Mouse (Mus musculus): Measurements from ENCODE around the gene Cd5. TPM values are rescaled to one million over a fixed set of nuclear protein-coding genes. Genes with fewer than 3 reads are reported as not detected.

The Cd5 gene
- polyA plus RNA-seq, 1 experiment = 0.16 TPM

GRCm38 (mm10) chr19:10757526-10757925 lies 18.7 kb upstream of the Cd5 start:
- DNase-seq (ENCODE audit: low read depth) = no peak
- TF ChIP-seq POLR2A (IDR thresholded peaks at IDR 0.05; ENCODE audit: borderline replicate concordance, extremely low read depth, insufficient read depth, insufficient read length, poor library complexity, severe bottlenecking) = no peak

GRCm38 (mm10) chr19:10757125-10757524 lies 18.3 kb upstream of the Cd5 start:
- TF ChIP-seq POLR2A (IDR thresholded peaks at IDR 0.05; ENCODE audit: borderline replicate concordance, extremely low read depth, insufficient read depth, insufficient read length, poor library complexity, severe bottlenecking) (no peak), CTCF (IDR thresholded peaks at IDR 0.05; ENCODE audit: borderline replicate concordance, extremely low read depth, insufficient read depth, insufficient read length) (no peak)
- DNase-seq (ENCODE audit: low read depth) = no peak

- TF ChIP-seq POLR2A (IDR thresholded peaks at IDR 0.05; ENCODE audit: borderline replicate concordance, extremely low read depth, insufficient read depth, insufficient read length, poor library complexity, severe bottlenecking) (no peak), CTCF (IDR thresholded peaks at IDR 0.05; ENCODE audit: borderline replicate concordance, extremely low read depth, insufficient read depth, insufficient read length) (no peak)
- DNase-seq (ENCODE audit: low read depth) = no peak
These were observed 13.8 kb upstream of the Cd5 start for GRCm38 (mm10) chr19:10752646-10753045.

- no peak for DNase-seq (ENCODE audit: low read depth)
- TF ChIP-seq CTCF (IDR thresholded peaks at IDR 0.05; ENCODE audit: borderline replicate concordance, extremely low read depth, insufficient read depth, insufficient read length) = no peak
- TF ChIP-seq POLR2A (IDR thresholded peaks at IDR 0.05; ENCODE audit: borderline replicate concordance, extremely low read depth, insufficient read depth, insufficient read length, poor library complexity, severe bottlenecking) = no peak
These were observed 13.3 kb upstream of the Cd5 start for GRCm38 (mm10) chr19:10752106-10752505.

- DNase-seq (ENCODE audit: low read depth) = no peak
- TF ChIP-seq POLR2A (IDR thresholded peaks at IDR 0.05; ENCODE audit: borderline replicate concordance, extremely low read depth, insufficient read depth, insufficient read length, poor library complexity, severe bottlenecking) (no peak), CTCF (IDR thresholded peaks at IDR 0.05; ENCODE audit: borderline replicate concordance, extremely low read depth, insufficient read depth, insufficient read length) (no peak)
These were observed 12.8 kb upstream of the Cd5 start for GRCm38 (mm10) chr19:10751607-10752006.

- no peak for DNase-seq (ENCODE audit: low read depth)
- TF ChIP-seq POLR2A (IDR thresholded peaks at IDR 0.05; ENCODE audit: borderline replicate concordance, extremely low read depth, insufficient read depth, insufficient read length, poor library complexity, severe bottlenecking) (no peak), CTCF (IDR thresholded peaks at IDR 0.05; ENCODE audit: borderline replicate concordance, extremely low read depth, insufficient read depth, insufficient read length) (no peak)
These were observed 11.4 kb upstream of the Cd5 start for GRCm38 (mm10) chr19:10750161-10750560.

GRCm38 (mm10) chr19:10749295-10749694 lies 10.5 kb upstream of the Cd5 start:
- no peak for TF ChIP-seq CTCF (IDR thresholded peaks at IDR 0.05; ENCODE audit: borderline replicate concordance, extremely low read depth, insufficient read depth, insufficient read length)
- no peak for DNase-seq (ENCODE audit: low read depth)

GRCm38 (mm10) chr19:10748401-10749102 lies 9.8 kb upstream of the Cd5 start:
- no peak for DNase-seq (ENCODE audit: low read depth)
- no peak for TF ChIP-seq POLR2A (IDR thresholded peaks at IDR 0.05; ENCODE audit: borderline replicate concordance, extremely low read depth, insufficient read depth, insufficient read length, poor library complexity, severe bottlenecking)
- no peak for TF ChIP-seq CTCF (IDR thresholded peaks at IDR 0.05; ENCODE audit: borderline replicate concordance, extremely low read depth, insufficient read depth, insufficient read length)

GRCm38 (mm10) chr19:10747718-10748117 lies 8.9 kb upstream of the Cd5 start:
- TF ChIP-seq CTCF (IDR thresholded peaks at IDR 0.05; ENCODE audit: borderline replicate concordance, extremely low read depth, insufficient read depth, insufficient read length) (no peak), POLR2A (IDR thresholded peaks at IDR 0.05; ENCODE audit: borderline replicate concordance, extremely low read depth, insufficient read depth, insufficient read length, poor library complexity, severe bottlenecking) (no peak)
- no peak for DNase-seq (ENCODE audit: low read depth)

GRCm38 (mm10) chr19:10747182-10747581 lies 8.4 kb upstream of the Cd5 start:
- DNase-seq (ENCODE audit: low read depth) = no peak
- TF ChIP-seq CTCF (IDR thresholded peaks at IDR 0.05; ENCODE audit: borderline replicate concordance, extremely low read depth, insufficient read depth, insufficient read length) = no peak
- no peak for TF ChIP-seq POLR2A (IDR thresholded peaks at IDR 0.05; ENCODE audit: borderline replicate concordance, extremely low read depth, insufficient read depth, insufficient read length, poor library complexity, severe bottlenecking)

- DNase-seq (ENCODE audit: low read depth) = no peak
- no peak for TF ChIP-seq CTCF (IDR thresholded peaks at IDR 0.05; ENCODE audit: borderline replicate concordance, extremely low read depth, insufficient read depth, insufficient read length)
- TF ChIP-seq POLR2A (IDR thresholded peaks at IDR 0.05; ENCODE audit: borderline replicate concordance, extremely low read depth, insufficient read depth, insufficient read length, poor library complexity, severe bottlenecking) = no peak
These were observed 3.8 kb upstream of the Cd5 start for GRCm38 (mm10) chr19:10742565-10742964.

GRCm38 (mm10) chr19:10742145-10742544 lies 3.3 kb upstream of the Cd5 start:
- no peak for DNase-seq (ENCODE audit: low read depth)
- no peak for TF ChIP-seq CTCF (IDR thresholded peaks at IDR 0.05; ENCODE audit: borderline replicate concordance, extremely low read depth, insufficient read depth, insufficient read length)
- TF ChIP-seq POLR2A (IDR thresholded peaks at IDR 0.05; ENCODE audit: borderline replicate concordance, extremely low read depth, insufficient read depth, insufficient read length, poor library complexity, severe bottlenecking) = no peak
